Mouse (Mus musculus): ENCODE data around the gene Nosip. TPM values are rescaled to one million over a fixed set of nuclear protein-coding genes. Genes with fewer than 3 reads are reported as not detected.
A peak's percentile ranks its signal among the peaks of the same experiment; 100 is the strongest.

Gene Nosip
- polyA plus RNA-seq, 1 experiment from 2014 or later, result 52.6 TPM

GRCm38 (mm10) chr7:45083300-45083890 is 21.2 kb downstream of the Nosip start:
- ATAC-seq (replicated peaks; ENCODE audit: low FRiP score) (no peak), DNase-seq (ENCODE audit: low spot score) (no peak)
- no peak overlapping the region for H3K27ac ChIP-seq (ENCODE audit: low read depth, low read length)
- H3K27me3 ChIP-seq (ENCODE audit: control insufficient read depth, insufficient read depth, low read length), result no peaks in the 10 kb centered on the region
- H3K4me2 ChIP-seq (ENCODE audit: low read depth, low read length, severe bottlenecking), result no peak overlapping the region
- WGBS, result 88% methylated on average over 22 of the region's 22 CpGs
- no peak overlapping the region for H3K9ac ChIP-seq (ENCODE audit: low read length)
- no peaks in the 10 kb centered on the region for H3K9me3 ChIP-seq (ENCODE audit: control insufficient read depth, low read length)
- no peaks in the 10 kb centered on the region for H3K4me1 ChIP-seq (replicated peaks; ENCODE audit: control insufficient read depth, insufficient read depth, low read length)
- H3K36me3 ChIP-seq (ENCODE audit: control insufficient read depth, insufficient read depth, low read length), result peaks cover 9% of the 10 kb centered on the region
- no peak overlapping the region for H3K4me3 ChIP-seq (ENCODE audit: low read depth, low read length)

- ATAC-seq (replicated peaks; ENCODE audit: low FRiP score), result no peak
- no peak overlapping the region for H3K4me2 ChIP-seq (ENCODE audit: low read depth, low read length, severe bottlenecking)
- H3K36me3 ChIP-seq (ENCODE audit: control insufficient read depth, insufficient read depth, low read length), result peaks cover 9% of the 10 kb centered on the region
- no peaks in the 10 kb centered on the region for H3K9me3 ChIP-seq (ENCODE audit: control insufficient read depth, low read length)
- 78% methylated on average over 4 of the region's 4 CpGs for WGBS
- no peak for DNase-seq (ENCODE audit: low spot score)
- H3K27me3 ChIP-seq (ENCODE audit: control insufficient read depth, insufficient read depth, low read length), result no peaks in the 10 kb centered on the region
- H3K4me1 ChIP-seq (replicated peaks; ENCODE audit: control insufficient read depth, insufficient read depth, low read length), result peaks cover 1% of the 10 kb centered on the region; the same call in 1 of the 2 replicates
- H3K9ac ChIP-seq (ENCODE audit: low read length), result no peak overlapping the region
- no peak overlapping the region for H3K4me3 ChIP-seq (ENCODE audit: low read depth, low read length)
- no peak overlapping the region for H3K27ac ChIP-seq (ENCODE audit: low read depth, low read length)
These were observed 23.9 kb downstream of the Nosip start for GRCm38 (mm10) chr7:45086084-45086483.

- Histone ChIP-seq H3K4me2 (ENCODE audit: low read depth, low read length, severe bottlenecking) (no peak overlapping the region), H3K9ac (ENCODE audit: low read length) (no peak overlapping the region), H3K9me3 (ENCODE audit: control insufficient read depth, low read length) (no peaks in the 10 kb centered on the region), H3K4me1 (replicated peaks; ENCODE audit: control insufficient read depth, insufficient read depth, low read length) (peaks cover 3% of the 10 kb centered on the region; the same call in 1 of the 2 replicates), H3K36me3 (ENCODE audit: control insufficient read depth, insufficient read depth, low read length) (peaks cover 9% of the 10 kb centered on the region), H3K27ac (ENCODE audit: low read depth, low read length) (no peak overlapping the region), H3K27me3 (ENCODE audit: control insufficient read depth, insufficient read depth, low read length) (no peaks in the 10 kb centered on the region), H3K4me3 (ENCODE audit: low read depth, low read length) (no peak overlapping the region)
- WGBS, result 95% methylated on average over 17 of the region's 17 CpGs
- DNase-seq (ENCODE audit: low spot score) (no peak), ATAC-seq (replicated peaks; ENCODE audit: low FRiP score) (no peak)
These were observed 26.4 kb downstream of the Nosip start for GRCm38 (mm10) chr7:45088597-45088996.

GRCm38 (mm10) chr7:45090251-45090977 is 28.2 kb downstream of the Nosip start:
- no peak overlapping the region for H3K4me3 ChIP-seq (ENCODE audit: low read depth, low read length)
- no peak overlapping the region for H3K4me2 ChIP-seq (ENCODE audit: low read depth, low read length, severe bottlenecking)
- H3K27me3 ChIP-seq (ENCODE audit: control insufficient read depth, insufficient read depth, low read length), result no peaks in the 10 kb centered on the region

GRCm38 (mm10) chr7:45091001-45091990 is 29.1 kb downstream of the Nosip start:
- H3K27ac ChIP-seq (ENCODE audit: low read depth, low read length), result no peak overlapping the region
- peak; percentile 65 for DNase-seq (ENCODE audit: low spot score)

More at GRCm38 (mm10) chr7:45090251-45090977, 28.2 kb downstream of the Nosip start:
- ATAC-seq (replicated peaks; ENCODE audit: low FRiP score), result no peak
- Histone ChIP-seq H3K36me3 (ENCODE audit: control insufficient read depth, insufficient read depth, low read length) (peaks cover 9% of the 10 kb centered on the region), H3K27ac (ENCODE audit: low read depth, low read length) (no peak overlapping the region), H3K4me1 (replicated peaks; ENCODE audit: control insufficient read depth, insufficient read depth, low read length) (peaks cover 3% of the 10 kb centered on the region; the same call in 1 of the 2 replicates), H3K9ac (ENCODE audit: low read length) (no peak overlapping the region), H3K9me3 (ENCODE audit: control insufficient read depth, low read length) (no peaks in the 10 kb centered on the region)
- WGBS, result 82% methylated on average over 13 of the region's 13 CpGs
- DNase-seq (ENCODE audit: low spot score), result no peak

GRCm38 (mm10) chr7:45092048-45092447 is 29.8 kb downstream of the Nosip start, which contains the start of gene Rcn3:
Gene Rcn3 (minus strand): TSS chr7:45092221.
- under 1% methylated on average over 16 of the region's 16 CpGs for WGBS
- Histone ChIP-seq H3K27ac (ENCODE audit: low read depth, low read length) (no peak within 1 kb of the TSS), H3K36me3 (ENCODE audit: control insufficient read depth, insufficient read depth, low read length) (no peaks in the 10 kb centered on the region)

More at GRCm38 (mm10) chr7:45091001-45091990, 29.1 kb downstream of the Nosip start:
- Histone ChIP-seq H3K4me1 (replicated peaks; ENCODE audit: control insufficient read depth, insufficient read depth, low read length) (peaks cover 3% of the 10 kb centered on the region; the same call in 1 of the 2 replicates), H3K4me3 (ENCODE audit: low read depth, low read length) (peak overlapping the region; percentile 46), H3K9ac (ENCODE audit: low read length) (peak overlapping the region; percentile 58), H3K9me3 (ENCODE audit: control insufficient read depth, low read length) (no peaks in the 10 kb centered on the region), H3K36me3 (ENCODE audit: control insufficient read depth, insufficient read depth, low read length) (peaks cover 5% of the 10 kb centered on the region; the same call in 1 of the 2 replicates), H3K27me3 (ENCODE audit: control insufficient read depth, insufficient read depth, low read length) (no peaks in the 10 kb centered on the region), H3K4me2 (ENCODE audit: low read depth, low read length, severe bottlenecking) (peak overlapping the region; percentile 64)
- ATAC-seq (replicated peaks; ENCODE audit: low FRiP score), result peak; percentile 44; the same call in 1 of the 2 replicates
- 16% methylated on average over 35 of the region's 35 CpGs for WGBS

GRCm38 (mm10) chr7:45092828-45093515 is 30.7 kb downstream of the Nosip start:
- Histone ChIP-seq H3K27me3 (ENCODE audit: control insufficient read depth, insufficient read depth, low read length) (no peaks in the 10 kb centered on the region), H3K4me1 (replicated peaks; ENCODE audit: control insufficient read depth, insufficient read depth, low read length) (peaks cover 3% of the 10 kb centered on the region; the same call in 1 of the 2 replicates), H3K36me3 (ENCODE audit: control insufficient read depth, insufficient read depth, low read length) (no peaks in the 10 kb centered on the region), H3K27ac (ENCODE audit: low read depth, low read length) (no peak overlapping the region), H3K9ac (ENCODE audit: low read length) (no peak overlapping the region), H3K9me3 (ENCODE audit: control insufficient read depth, low read length) (no peaks in the 10 kb centered on the region), H3K4me3 (ENCODE audit: low read depth, low read length) (no peak overlapping the region), H3K4me2 (ENCODE audit: low read depth, low read length, severe bottlenecking) (no peak overlapping the region)
- ATAC-seq (replicated peaks; ENCODE audit: low FRiP score) (no peak), DNase-seq (ENCODE audit: low spot score) (no peak)
- 60% methylated on average over 12 of the region's 12 CpGs for WGBS

More at GRCm38 (mm10) chr7:45092048-45092447, 29.8 kb downstream of the Nosip start, which contains the start of gene Rcn3:
- ATAC-seq (replicated peaks; ENCODE audit: low FRiP score) (peak; percentile 95), DNase-seq (ENCODE audit: low spot score) (peak; percentile 94)
- Histone ChIP-seq H3K4me3 (ENCODE audit: low read depth, low read length) (peak within 1 kb of the TSS; percentile 46), H3K27me3 (ENCODE audit: control insufficient read depth, insufficient read depth, low read length) (no peaks in the 10 kb centered on the region), H3K4me2 (ENCODE audit: low read depth, low read length, severe bottlenecking) (peak within 1 kb of the TSS; percentile 64), H3K4me1 (replicated peaks; ENCODE audit: control insufficient read depth, insufficient read depth, low read length) (peaks cover 3% of the 10 kb centered on the region; the same call in 1 of the 2 replicates), H3K9ac (ENCODE audit: low read length) (peak within 1 kb of the TSS; percentile 58), H3K9me3 (ENCODE audit: control insufficient read depth, low read length) (no peaks in the 10 kb centered on the region)

All from forebrain, embryonic 11.5 days (tissue).